Mouse (Mus musculus) CH12F3 (cell line): ENCODE results near the gene Riok1.

Source experiments
- in situ Hi-C: fragments of 300-500 bp; cut with MboI; formaldehyde crosslinking; loops from 2 replicates; pipeline ENCODE4 v1.14.3; 2020; ENCODE audit warnings: low sequenced_read_pairs

Gene Riok1

DNA sequence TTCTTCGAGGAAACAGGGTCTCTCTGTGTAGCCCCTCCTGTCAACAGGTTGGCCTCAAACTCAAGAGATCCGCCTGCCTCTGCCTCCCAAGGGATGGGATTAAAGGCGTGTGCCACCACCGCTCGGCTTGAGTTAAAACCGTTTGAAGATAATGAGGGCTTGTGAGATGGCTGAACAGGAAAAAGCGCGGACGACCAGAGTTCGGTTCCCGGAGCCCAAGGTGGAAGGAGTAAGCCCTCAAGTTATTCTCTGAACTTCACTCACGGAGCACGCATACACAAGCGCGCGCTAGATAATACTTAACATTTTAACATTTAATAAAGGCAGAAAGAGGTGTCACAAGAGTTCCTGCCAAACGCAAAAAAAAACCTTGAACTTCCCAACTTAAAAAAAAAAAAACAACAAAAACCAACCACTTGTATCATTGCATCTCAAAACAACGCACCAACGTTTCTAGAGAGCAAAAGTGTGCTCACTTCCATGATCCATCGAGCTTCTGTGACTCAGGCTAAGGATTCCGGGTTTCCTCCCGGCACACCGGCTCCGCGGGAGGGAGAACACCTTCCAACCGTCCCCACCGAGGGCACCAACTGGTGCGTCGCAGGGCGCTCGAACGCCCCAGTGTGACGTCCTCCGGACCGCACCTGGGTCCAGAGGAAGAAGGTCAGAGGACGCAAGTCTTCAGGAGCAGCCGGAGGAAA, at the start of gene Riok1:
TSS of gene Riok1 (plus strand) at position 653 of the 701 bp plus-strand sequence.
- in situ Hi-C loops, result no loop called here

DNA sequence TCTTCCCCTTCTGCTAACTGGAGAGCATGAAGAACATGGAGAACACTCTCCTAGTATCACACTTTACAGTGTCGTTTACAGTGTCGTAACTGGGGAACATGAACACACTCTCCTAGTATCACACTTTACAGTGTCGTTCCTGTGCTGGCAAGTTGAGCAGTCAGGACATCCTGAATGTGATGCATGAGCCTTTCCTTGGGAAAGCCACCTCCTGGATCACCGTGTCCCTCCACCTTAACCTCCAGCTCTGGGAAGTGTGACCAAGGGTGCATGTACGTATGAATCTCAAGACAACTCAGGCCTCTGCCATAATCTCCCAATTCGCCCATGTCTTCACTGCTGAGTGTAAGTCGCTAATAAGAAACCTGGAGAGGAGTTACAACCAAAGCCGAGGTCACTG, 47.1 kb upstream of the Riok1 start:
- in situ Hi-C loops, result no loop called here

DNA sequence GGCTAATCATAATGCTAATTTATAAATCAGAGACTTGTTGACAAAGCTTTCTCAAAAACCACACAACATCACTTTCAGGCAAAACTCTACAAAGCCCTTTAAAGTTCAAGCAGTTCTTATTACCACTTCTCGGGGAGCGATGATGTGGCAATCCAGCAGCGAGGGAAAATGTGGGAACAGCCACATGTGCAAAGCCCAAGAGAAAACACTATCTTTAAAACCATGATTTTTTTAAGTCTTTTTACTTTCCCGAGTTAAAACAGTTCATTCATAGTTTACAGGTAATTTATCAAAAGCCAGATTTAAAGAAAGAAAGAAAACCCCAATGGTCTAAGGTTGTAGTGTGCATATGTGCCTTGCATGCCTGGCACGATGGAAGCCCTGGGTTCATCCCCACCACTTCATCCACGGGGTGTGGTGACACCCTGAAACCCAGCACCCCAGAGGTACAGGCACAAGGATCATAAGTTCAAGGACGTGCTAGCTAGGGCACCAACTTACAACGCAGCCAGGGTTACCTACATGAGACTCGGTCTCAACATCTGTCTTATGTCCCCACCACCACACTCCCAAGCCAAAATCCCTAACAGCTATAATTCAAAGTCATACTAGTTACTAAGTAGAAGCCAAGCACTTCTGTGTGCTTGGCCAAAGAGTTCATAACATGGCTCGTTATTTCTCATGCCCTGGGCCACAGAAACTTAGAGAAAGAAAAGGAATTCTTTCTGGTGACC, 44.0 kb upstream of the Riok1 start:
- in situ Hi-C loops, result no loop called here

DNA sequence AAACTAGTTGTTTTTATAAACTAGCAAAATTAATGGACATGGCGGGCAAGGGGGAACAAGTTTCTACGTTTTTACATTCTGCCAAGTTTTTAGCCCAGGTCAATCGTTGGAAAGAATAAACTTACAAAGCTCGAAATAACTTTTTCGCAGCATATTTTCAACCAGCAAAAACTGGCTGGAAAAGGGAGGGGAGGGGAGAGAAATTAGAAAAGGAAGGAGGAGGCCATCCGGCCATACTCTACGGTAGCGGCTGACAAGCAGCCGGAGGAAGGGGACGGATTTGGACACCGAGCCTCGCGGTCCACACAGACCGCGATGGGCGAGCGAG, 43.5 kb upstream of the Riok1 start:
- in situ Hi-C loops, result no loop called here

DNA sequence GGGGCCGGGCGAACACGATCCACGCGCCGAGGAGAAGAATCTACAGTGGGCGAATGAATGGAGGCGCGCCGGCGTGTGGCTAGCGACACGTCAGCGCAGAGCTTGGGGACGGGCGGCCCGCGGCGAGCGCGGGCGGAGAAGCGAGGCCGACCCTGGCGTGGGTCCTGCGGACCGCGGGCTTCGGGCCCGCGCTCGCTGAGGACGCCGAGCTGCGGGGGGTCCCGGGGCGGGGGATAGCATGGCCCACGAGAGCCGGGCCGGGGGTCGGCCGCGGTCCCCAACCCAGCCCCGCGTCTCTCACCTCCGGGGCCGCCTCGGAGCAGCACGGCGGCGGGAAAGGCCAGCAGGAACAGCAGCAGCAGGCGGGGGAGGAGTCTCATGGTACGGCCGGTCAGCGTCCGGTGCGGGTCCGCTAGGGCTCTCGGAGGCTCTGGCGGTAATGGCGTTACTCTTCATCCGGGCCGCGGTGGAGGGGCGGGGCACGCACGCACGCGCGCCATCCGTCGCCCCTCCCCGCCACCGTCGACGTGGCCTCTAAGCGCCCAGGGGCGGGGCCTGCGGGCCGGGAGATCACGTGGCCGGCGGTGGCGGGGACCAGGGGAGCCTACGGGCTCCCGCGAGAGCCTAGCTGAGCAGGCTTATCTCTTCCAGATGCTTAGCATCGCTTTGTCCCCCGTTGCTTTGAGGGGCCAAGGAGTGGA, 42.9 kb upstream of the Riok1 start, which contains the start of gene Ssr1:
TSS of gene Ssr1 (minus strand) at position 514 of the 701 bp plus-strand sequence.
- in situ Hi-C loops, result no loop called here

DNA sequence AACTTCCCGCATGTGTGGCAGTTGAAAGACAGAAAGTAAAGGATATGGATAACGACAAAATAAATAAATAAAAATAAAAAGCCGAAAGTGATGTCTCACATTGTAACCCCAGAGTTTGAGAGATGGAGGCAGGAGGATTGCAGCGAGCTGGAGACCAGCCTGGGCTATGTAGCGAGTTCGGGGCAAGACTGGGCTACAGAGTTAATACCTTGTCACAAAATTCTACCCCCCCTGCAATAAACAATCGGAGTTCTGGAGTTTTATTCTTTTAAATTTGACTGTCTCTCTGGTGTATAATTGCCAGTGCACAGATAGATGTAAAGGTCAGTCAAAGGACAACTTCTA, 42.4 kb upstream of the Riok1 start:
- in situ Hi-C loops, result no loop called here

DNA sequence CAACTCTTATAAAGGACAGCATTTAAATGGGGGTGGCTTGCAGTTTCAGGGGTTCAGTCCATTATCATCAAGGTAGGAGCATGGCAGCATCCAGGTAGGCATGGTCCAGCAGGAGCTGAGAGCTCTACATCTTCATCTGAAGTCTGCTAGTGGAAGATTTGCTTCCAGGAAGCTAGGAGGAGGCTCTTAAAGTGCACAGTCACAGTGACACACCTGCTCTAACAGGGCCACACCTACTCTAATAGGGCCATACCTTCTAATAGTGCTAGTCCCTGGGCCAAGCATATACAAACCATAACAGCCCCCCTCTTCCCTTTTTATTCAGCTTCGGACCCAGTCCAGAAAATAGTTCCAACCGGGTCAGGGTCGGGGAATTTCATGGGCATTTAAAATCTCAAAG, 37.1 kb upstream of the Riok1 start:
- in situ Hi-C loops, result no loop called here

DNA sequence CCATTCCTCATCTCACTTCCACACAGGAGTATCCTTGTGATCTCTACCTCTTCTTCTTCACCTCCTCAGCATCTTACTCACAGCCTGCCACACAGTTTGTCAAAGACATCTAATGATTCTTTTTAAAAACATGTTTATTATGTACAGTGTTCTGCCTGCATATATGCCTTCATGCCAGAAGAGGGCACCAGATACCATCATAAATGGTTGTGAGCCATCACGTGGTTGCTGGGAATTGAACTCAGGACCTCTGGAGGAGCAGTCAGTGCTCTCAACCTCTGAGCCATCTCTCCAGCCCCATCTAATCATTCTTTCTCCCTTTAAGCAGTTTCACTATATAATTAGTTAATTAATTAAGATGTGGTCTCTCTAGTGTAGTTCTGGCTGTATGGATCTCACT, 34.3 kb upstream of the Riok1 start:
- in situ Hi-C loops, result no loop called here

DNA sequence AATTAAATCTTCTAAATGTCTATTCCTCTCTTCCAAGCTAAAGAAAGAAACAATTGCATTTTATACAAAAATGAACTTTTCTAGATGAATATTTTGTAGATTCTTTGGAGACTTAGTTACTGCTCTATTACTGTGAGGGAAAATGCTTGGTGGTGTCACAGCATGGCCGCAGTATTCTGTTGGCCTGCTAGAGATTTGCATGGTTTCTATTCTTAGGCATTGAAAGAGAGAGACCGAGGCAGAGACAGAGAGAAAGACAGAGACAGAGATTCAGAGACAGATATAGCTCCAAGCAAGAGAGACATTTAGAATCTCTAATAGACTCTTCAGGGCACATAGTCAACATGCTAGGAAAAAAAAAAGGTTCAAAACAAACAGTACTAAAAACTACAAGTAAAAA, 28.8 kb upstream of the Riok1 start:
- in situ Hi-C loops, result no loop called here

DNA sequence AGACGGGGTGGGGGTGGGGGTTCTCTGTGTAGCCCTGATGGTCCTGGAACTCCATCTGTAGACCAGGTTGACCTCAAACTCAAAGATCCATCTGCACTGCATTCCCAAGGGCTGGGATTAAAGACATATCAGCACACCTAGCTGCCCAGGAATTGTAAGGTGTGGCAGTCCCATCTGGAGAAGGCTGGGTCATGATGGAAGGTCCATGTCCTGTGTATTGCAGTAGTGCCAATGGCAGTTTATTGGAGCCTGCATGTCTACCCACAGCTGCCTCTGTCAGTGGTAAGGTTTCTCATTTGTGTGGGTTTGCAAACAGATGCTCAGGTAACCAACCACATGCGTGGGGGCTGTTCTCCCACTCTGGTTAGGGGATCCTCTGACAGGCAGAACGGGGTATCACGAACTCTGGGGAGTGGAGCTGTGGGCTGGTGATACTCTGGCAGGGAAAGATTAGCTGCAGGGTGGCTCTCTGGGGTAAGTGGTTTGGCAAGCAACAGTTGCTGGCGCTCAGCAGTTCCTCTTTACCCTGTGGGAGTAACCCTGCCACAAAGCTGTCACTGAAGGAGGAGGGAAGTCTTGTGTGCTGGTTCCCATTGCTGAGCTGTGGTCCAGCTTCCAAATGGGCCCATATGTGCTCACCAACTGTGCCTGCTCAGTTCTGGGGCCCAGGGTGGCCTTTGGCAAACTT, 26.9 kb upstream of the Riok1 start:
- in situ Hi-C loops, result no loop called here

DNA sequence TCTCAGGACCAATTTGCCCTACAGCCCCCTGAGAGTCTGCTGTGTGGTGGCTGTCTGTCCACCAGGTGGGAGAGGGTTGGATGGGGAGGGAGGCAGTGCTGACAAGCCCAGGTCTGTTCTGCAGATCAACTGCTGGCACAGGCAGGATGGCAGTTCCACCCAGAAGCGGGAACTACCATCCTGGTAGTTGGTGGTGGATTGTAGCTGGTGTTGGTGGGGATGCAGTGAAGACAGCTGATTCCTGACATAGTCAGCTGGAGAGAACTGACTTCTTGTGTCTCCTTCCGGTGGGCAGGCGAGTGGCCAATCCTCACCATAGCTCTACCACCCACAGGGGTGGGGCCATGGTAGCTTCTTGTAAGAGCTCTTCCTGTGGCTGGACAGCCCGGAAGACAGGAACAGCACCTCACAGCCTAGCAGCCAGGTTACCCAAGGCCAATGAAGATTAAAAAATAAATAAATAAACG, 26.3 kb upstream of the Riok1 start:
- in situ Hi-C loops, result no loop called here

DNA sequence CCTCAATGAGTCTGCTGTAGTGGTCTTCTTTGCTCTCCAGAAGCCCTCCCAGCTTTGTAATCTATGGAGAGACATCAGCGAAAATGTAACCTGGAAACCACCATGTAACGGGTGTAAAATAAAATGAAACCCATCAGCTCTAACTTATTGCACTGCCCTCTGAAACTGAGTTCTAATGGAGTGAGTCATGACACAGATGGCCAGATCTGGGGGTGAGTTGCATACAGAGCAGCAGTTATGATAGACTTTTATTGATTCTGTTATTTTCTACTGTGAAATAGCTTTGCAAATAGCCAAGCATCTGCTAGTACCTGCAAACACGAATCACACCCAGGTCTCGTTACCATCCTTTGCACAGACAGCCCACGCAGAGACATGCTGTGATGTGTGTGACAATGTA, 24.4 kb upstream of the Riok1 start:
- in situ Hi-C loops, result no loop called here

DNA sequence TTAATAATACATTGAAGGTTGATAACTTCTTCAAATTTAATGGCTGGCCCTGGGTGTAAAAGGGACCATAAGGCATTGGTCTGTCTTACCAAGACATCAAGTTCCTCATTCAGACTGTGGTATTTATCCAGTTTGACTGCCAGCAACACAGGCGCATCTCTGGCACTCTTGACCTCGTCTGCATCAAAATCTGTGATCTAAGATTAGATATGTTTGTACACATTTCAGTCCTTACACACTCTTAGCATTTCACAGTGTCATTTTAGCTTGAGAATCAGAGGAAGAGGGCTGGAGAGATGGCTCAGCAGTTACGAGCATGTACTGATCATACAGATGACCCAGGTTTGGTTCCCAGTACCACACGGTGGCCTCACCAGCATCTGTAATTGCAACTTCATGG, 21.2 kb upstream of the Riok1 start:
- in situ Hi-C loops, result no loop called here

DNA sequence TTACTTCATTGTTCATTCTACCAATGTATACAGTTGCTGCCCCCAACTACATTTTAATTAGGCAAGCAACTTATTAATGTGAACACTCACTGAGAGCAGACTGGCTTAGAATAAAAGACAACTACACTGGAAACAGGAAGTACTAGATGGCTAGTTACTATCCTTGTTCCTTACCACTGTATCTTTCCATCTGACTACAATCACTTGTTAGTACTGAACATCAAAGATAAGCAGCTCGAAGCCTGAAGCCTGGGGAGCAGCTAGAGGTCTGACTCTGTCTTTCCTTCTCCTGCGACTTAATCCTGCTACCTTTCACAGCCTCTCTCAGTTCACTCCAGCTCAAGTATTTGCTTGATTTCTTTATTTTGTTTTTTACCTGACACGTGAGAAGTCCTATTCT, 18.0 kb upstream of the Riok1 start:
- in situ Hi-C loops, result no loop called here

DNA sequence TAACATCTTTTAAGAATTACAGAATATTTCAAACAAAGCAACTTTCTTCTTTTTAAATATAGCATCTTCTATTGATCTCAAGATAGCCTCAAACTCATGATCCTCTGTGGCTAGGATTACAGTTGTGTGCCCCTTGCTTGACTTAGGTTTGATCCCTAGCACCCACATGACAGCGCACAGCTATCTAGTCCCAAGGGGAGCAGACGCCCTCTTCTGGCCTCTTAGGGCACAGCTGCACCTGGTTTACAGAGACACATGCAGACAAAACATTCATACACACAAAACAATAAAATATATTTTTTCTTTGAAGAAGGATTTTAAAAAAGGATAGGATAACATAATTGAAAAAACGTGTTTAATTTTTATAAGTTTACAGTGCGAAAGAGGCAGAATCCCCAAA, 10.9 kb upstream of the Riok1 start:
- in situ Hi-C loops, result no loop called here

DNA sequence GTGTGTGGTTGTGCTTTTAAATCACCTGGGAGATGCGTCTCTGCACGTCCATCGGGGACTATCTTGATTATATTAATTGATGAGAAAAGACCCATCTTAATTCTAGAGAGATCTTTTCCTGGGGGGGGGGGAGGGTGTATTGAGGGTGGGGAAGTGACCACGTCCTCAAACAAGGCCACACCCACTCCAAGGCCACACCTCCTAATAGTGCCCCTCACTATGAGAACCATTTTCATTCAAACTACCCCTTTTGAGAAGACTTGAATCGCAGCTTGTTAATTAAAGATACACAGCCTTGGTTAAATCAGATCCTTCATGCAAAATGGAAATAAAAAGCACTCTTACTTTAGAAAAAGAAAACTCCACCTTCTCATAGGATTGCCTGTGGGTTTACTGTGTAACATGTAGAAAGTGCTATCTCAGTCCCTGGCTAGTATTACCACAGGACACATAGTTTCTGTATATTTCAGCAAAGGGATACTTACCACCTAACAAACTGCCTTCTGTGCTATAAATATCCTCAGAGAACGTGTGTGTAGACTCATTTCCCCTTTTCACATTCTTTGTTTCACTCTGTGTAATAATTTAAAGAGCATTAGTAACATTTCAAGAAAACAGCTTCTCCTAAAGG, 9.1 kb upstream of the Riok1 start:
- in situ Hi-C loops, result no loop called here

DNA sequence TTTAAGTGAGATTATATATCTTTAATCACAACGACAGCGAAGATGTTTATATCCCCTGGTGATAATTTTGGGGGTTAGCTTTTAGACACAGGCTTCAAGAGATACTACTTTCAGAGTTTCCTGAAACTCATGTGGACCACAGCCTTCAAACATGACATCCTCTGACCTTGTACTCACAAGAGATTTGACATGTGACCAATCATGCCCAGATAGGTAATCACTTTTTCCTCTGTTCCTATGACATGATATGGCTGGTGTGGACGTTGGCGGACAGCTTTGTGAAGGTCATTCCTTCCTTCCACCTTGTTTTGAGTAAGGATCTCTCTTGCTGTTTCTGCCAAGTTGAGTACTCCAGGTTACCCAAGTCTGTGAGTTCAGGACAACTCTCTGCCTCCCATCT, 8.4 kb upstream of the Riok1 start:
- in situ Hi-C loops, result no loop called here

DNA sequence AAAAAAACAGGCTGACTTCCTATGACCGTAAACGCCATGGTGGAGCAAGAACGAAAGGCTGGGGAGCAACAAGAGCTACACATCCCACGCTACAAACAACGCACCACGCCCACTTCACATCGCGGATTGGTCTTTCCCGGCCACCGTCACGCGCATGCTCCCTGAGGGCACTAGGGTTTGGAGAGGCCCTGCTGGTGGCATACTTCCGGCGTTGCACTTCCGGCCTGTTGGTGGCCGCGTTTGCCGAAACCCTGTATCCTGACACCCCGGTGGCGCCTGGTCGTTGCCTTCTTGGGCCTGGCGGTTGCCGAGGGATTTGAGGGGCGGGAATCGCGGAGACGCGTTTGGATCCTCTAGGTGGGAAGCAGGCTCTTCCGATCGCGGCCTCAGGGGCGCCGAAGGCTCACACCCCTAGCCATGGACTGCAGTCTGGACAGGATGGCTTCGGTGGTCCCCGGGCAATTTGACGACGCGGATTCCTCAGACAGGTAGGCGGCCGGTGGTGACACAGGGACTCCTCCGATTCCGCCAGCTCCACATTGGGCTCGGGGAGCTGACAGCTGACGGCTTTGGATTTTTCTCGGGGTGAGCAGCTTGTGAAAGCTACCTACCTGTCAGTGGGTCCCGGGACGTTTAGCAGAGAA, 371 bp downstream of the Riok1 start, which contains the start of gene Cage1:
TSS of gene Cage1 (minus strand) at position 26 of the 644 bp plus-strand sequence.
- in situ Hi-C loops, result no loop called here

DNA sequence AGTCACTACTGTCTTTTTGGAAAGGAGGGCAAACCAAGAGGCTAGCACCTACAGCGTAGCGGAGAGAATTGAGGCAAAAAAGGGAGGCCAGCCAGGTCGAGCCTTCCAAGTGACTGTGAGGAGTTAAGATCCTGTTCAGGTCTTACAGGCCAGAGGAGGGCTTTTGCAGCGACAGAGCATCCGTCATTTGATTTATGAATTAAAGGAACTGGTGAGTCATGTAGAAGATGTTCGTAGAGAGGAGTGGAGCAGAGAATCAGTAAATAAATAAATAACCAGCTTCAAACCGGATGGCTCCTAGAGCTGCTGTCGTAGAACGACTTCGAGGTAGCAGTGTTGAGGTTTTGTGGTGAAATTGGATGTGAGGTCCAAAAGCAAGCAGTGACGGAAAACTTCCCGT, 1.0 kb downstream of the Riok1 start:
- in situ Hi-C loops, result no loop called here

DNA sequence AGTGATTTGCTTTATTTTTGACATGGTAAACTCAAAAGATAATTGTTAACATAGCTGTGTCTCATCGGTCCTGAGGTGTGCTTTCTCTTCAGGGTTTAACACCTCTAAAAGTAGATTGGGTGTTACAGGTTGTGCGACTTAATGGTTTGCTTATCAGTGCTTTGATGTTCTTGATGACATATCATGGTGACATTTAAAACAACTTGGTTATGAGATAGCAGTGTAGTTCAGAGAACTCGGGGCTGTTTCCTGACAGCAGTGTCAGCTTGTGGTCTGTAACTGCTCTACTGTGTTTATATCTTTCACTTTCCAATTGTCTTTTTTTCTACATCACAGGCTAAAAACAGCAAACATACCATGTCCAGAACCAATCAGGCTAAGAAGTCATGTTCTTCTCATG, 13.1 kb downstream of the Riok1 start:
- in situ Hi-C loops, result loop anchor here (25.0 kb wide), 1 partner anchor 562 kb away; no protein-coding TSS in a partner anchor
